Mouse (Mus musculus) layer of hippocampus, adult 9-10 months (tissue): ENCODE measurements around the gene Lsm12.

Experiments
- DNase-seq: peaks from one replicate; pipeline ENCODE4 v3.0.0; 2022; ENCODE audit warnings: low spot score

Lsm12 gene

GRCm38 (mm10) chr11:102116241-102116640 lies 68.9 kb downstream of the Lsm12 start:
- DNase-seq = no peak
